Mouse (Mus musculus): ENCODE measurements at regions not wholly inside any gene's neighbourhood (a gene's known extent, or its start where the extent isn't known, plus 50 kb on each side); places are given as distances from the start of the nearest gene placed in this dataset.

DNA sequence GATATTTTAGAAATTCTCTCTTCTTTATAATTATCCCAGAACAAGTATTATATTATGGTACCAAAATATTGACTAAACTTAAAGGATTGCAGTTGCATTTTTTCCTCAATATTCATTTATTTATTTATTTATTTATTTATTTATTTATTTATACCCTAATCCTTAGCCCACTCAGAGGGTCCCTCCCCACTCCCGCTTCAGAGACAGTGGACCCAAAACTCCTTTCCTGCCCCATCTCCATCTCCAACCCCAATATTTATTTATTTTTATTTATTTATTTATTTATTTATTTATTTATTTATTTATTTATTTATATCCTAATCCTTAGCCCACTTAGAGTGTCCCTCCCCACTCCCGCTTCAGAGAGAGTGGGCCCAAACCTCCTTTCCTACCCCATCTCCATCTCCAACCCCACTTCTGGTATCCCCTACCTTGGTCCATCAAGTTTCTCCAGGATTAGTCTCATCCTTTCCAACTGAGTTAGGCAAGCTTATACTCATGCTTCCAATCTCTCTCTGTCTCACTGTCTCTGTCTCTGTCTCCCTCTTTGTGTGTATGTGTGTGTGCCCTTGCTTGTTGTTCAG, 1340.8 kb downstream of the Cntnap5b start:
- DNase-seq: no peak
- intact Hi-C loops (cut with DNase I): no loop called here

DNA sequence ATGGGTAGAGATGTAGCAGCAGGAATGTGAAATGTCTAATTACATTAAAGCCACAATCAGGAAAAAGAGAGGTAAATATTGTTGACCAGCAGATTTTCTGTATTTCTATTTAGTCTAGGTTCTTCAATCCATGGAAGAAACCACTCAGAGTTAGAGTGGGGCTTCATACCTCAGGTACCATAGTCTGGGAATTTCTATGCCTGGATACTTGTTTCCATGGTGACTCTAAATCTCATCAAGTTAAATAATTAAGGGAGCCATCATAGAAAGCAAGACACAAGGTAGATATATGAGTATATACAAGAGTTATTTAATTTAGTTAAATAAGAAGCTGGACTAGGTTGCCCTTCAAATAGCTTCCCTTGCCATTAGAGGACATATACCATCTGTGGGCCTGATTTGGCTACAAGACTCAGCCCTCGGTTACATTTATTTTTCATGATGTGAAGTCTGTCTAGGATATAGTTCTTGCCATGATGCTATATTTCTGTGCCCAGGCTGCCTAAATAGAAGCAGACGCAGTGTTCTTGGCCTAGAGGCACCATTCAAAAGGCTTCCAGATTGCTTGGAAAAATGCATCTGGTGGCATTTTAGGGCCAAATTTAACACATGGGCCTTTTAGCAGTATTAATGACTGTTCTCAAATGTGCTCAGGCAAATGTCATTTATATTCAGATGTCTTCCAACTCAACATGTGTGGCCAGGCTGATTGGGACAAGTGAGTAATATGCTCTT, 1349.7 kb downstream of the Cntnap5b start:
- DNase-seq: peak; percentile 24
- intact Hi-C loops (cut with DNase I): no loop called here

DNA sequence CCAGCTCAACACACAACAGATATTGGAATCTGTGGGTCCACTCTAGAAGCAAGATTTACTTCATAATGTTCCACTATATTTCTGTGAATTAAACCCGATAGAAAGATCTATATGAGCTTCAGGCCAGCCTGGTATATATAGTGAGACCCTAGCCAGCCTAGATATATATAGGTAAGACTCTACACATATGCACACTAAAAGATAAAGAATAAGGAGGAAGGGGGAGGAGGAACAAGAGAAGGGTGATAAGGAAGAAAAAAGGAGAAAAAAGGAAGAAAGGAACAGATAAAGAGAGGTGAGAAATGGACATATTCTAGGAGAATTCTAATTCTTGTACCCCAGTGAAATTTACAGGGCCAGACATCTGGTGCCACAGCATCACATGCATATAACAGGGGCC, 1354.7 kb downstream of the Cntnap5b start:
- intact Hi-C loops (cut with DNase I): no loop called here
- DNase-seq: no peak

DNA sequence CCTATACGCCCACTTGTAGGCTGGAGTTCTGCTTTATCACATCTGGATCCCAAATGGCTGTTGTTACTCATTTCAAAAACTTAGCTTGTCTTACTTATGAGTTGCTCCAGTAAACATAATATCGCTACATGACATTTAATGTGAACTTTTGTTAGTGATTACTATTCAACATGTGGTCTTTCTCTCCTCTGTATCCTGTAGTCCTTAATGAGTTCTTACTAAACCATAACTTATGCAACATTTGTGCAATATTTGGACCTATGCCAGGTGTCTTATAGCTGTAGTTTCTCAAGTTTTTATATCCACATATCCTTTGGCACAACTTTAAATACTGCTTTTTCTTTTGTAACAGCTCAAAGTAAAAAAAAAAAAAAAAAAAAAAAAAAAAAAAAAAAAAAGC, 1394.1 kb downstream of the Cntnap5b start:
- intact Hi-C loops (cut with DNase I): no loop called here

More for the DNA sequence above, 1394.1 kb downstream of the Cntnap5b start:
- no peak for DNase-seq

Measured in left cerebral cortex, postnatal 4 days (tissue).